Mouse (Mus musculus): Measurements from ENCODE around the gene Aldoc. TPM values are rescaled to one million over a fixed set of nuclear protein-coding genes. Genes with fewer than 3 reads are reported as not detected.
"Not testable (repeated sequence)": the region's sequence is repeated elsewhere in the genome, so short reads cannot be mapped to it uniquely, and the experiment has no call there.

The Aldoc gene
- 22.1 and 22.5 TPM in 2 replicates for polyA plus RNA-seq (2015; fragmentation: Nextera tagmentation; extraction: Ambion mirVana)

- peaks cover 44% of the 10 kb centered on the region for H3K36me3 ChIP-seq
Measured at GRCm38 (mm10) chr11:78322860-78323259, at the start of gene Aldoc. Gene Aldoc (plus strand): TSS chr11:78322968.

GRCm38 (mm10) chr11:78275596-78275995, 47.2 kb upstream of the Aldoc start:
- H3K27ac ChIP-seq (replicated peaks), result no peak overlapping the region
- no peak overlapping the region for H3K4me2 ChIP-seq
- H3K36me3 ChIP-seq, result peaks cover 99% of the 10 kb centered on the region
- 94% methylated on average over 1 of the region's 1 CpGs for WGBS
- no peaks in the 10 kb centered on the region for H3K9me3 ChIP-seq
- H3K4me1 ChIP-seq, result no peaks in the 10 kb centered on the region
- H3K9ac ChIP-seq, result no peak overlapping the region
- no peaks in the 10 kb centered on the region for H3K27me3 ChIP-seq (replicated peaks)
- no peak for ATAC-seq (ENCODE audit: extremely low read depth, insufficient number of reproducible peaks, low FRiP score, low TSS enrichment)
- no peak overlapping the region for H3K4me3 ChIP-seq

More at GRCm38 (mm10) chr11:78322860-78323259, at the start of gene Aldoc:
- H3K4me3 ChIP-seq, result peak within 1 kb of the TSS; percentile 38
- peak; percentile 92 for ATAC-seq (ENCODE audit: extremely low read depth, insufficient number of reproducible peaks, low FRiP score, low TSS enrichment)
- H3K4me1 ChIP-seq, result peaks cover 27% of the 10 kb centered on the region
- H3K27me3 ChIP-seq (replicated peaks), result no peaks in the 10 kb centered on the region
- no peaks in the 10 kb centered on the region for H3K9me3 ChIP-seq
- peak within 1 kb of the TSS; percentile 62 for H3K4me2 ChIP-seq
- WGBS, result 3% methylated on average over 15 of the region's 15 CpGs
- peak within 1 kb of the TSS; percentile 69 for H3K9ac ChIP-seq
- peak within 1 kb of the TSS; percentile 65 for H3K27ac ChIP-seq (replicated peaks)

GRCm38 (mm10) chr11:78276169-78276568, 46.6 kb upstream of the Aldoc start:
- peaks cover 100% of the 10 kb centered on the region for H3K36me3 ChIP-seq
- H3K4me2 ChIP-seq; ATAC-seq (ENCODE audit: extremely low read depth, insufficient number of reproducible peaks, low FRiP score, low TSS enrichment); H3K27ac ChIP-seq (replicated peaks); H3K27me3 ChIP-seq (replicated peaks); H3K4me3 ChIP-seq; H3K4me1 ChIP-seq; H3K9me3 ChIP-seq; H3K9ac ChIP-seq: not testable (repeated sequence)
- 97% methylated on average over 4 of the region's 4 CpGs for WGBS

- no peak overlapping the region for H3K4me2 ChIP-seq
- ATAC-seq (ENCODE audit: extremely low read depth, insufficient number of reproducible peaks, low FRiP score, low TSS enrichment), result no peak
- H3K27me3 ChIP-seq (replicated peaks), result no peaks in the 10 kb centered on the region
- H3K27ac ChIP-seq (replicated peaks), result no peak overlapping the region
- H3K4me3 ChIP-seq, result no peak overlapping the region
- H3K4me1 ChIP-seq, result no peaks in the 10 kb centered on the region
- peaks cover 100% of the 10 kb centered on the region for H3K36me3 ChIP-seq
- WGBS, result 76% methylated on average over 7 of the region's 7 CpGs
- no peak overlapping the region for H3K9ac ChIP-seq
- no peaks in the 10 kb centered on the region for H3K9me3 ChIP-seq
Measured at GRCm38 (mm10) chr11:78278853-78279252, 43.9 kb upstream of the Aldoc start.

- Histone ChIP-seq H3K27me3 (replicated peaks) (no peaks in the 10 kb centered on the region), H3K4me1 (no peaks in the 10 kb centered on the region), H3K4me2 (no peak overlapping the region), H3K27ac (replicated peaks) (no peak overlapping the region), H3K36me3 (peaks cover 100% of the 10 kb centered on the region), H3K9me3 (no peaks in the 10 kb centered on the region), H3K4me3 (no peak overlapping the region), H3K9ac (no peak overlapping the region)
- ATAC-seq (ENCODE audit: extremely low read depth, insufficient number of reproducible peaks, low FRiP score, low TSS enrichment), result no peak
- WGBS, result 89% methylated on average over 4 of the region's 4 CpGs
Measured at GRCm38 (mm10) chr11:78279586-78279985, 43.2 kb upstream of the Aldoc start.

GRCm38 (mm10) chr11:78289146-78289763, 33.5 kb upstream of the Aldoc start:
- 87% methylated on average over 7 of the region's 7 CpGs for WGBS
- H3K9me3 ChIP-seq, result no peaks in the 10 kb centered on the region
- no peaks in the 10 kb centered on the region for H3K27me3 ChIP-seq (replicated peaks)
- no peak overlapping the region for H3K4me2 ChIP-seq
- no peak for ATAC-seq (ENCODE audit: extremely low read depth, insufficient number of reproducible peaks, low FRiP score, low TSS enrichment)
- no peak overlapping the region for H3K4me3 ChIP-seq
- no peaks in the 10 kb centered on the region for H3K4me1 ChIP-seq
- H3K36me3 ChIP-seq, result peaks cover 89% of the 10 kb centered on the region
- no peak overlapping the region for H3K27ac ChIP-seq (replicated peaks)
- H3K9ac ChIP-seq, result no peak overlapping the region

GRCm38 (mm10) chr11:78290654-78291053, 32.1 kb upstream of the Aldoc start, which contains the start of gene BC030499:
Gene BC030499 (plus strand): TSS chr11:78290841.
- WGBS, result 86% methylated on average over 4 of the region's 4 CpGs
- ATAC-seq (ENCODE audit: extremely low read depth, insufficient number of reproducible peaks, low FRiP score, low TSS enrichment), result no peak
- Histone ChIP-seq H3K27ac (replicated peaks) (no peak within 1 kb of the TSS), H3K9ac (no peak within 1 kb of the TSS), H3K36me3 (peaks cover 77% of the 10 kb centered on the region), H3K4me3 (no peak within 1 kb of the TSS), H3K27me3 (replicated peaks) (no peaks in the 10 kb centered on the region), H3K9me3 (no peaks in the 10 kb centered on the region), H3K4me2 (no peak within 1 kb of the TSS), H3K4me1 (no peaks in the 10 kb centered on the region)

GRCm38 (mm10) chr11:78294585-78294984, 28.2 kb upstream of the Aldoc start:
- H3K4me3 ChIP-seq, result no peak overlapping the region
- no peak overlapping the region for H3K27ac ChIP-seq (replicated peaks)
- no peaks in the 10 kb centered on the region for H3K9me3 ChIP-seq
- 89% methylated on average over 6 of the region's 6 CpGs for WGBS
- no peak overlapping the region for H3K4me2 ChIP-seq
- peaks cover 39% of the 10 kb centered on the region for H3K36me3 ChIP-seq
- no peak for ATAC-seq (ENCODE audit: extremely low read depth, insufficient number of reproducible peaks, low FRiP score, low TSS enrichment)
- no peaks in the 10 kb centered on the region for H3K4me1 ChIP-seq
- H3K27me3 ChIP-seq (replicated peaks), result no peaks in the 10 kb centered on the region
- H3K9ac ChIP-seq, result no peak overlapping the region

- 60% methylated on average over 7 of the region's 7 CpGs for WGBS
- H3K4me1 ChIP-seq, result peaks cover 28% of the 10 kb centered on the region
- peak overlapping the region; percentile 80 for H3K27ac ChIP-seq (replicated peaks)
- H3K4me2 ChIP-seq, result peak overlapping the region; percentile 92
- H3K4me3 ChIP-seq, result peak overlapping the region; percentile 86
- no peaks in the 10 kb centered on the region for H3K9me3 ChIP-seq
- ATAC-seq (ENCODE audit: extremely low read depth, insufficient number of reproducible peaks, low FRiP score, low TSS enrichment), result no peak
- H3K27me3 ChIP-seq (replicated peaks), result no peaks in the 10 kb centered on the region
- peaks cover 28% of the 10 kb centered on the region for H3K36me3 ChIP-seq
- peak overlapping the region; percentile 92 for H3K9ac ChIP-seq
Measured at GRCm38 (mm10) chr11:78300917-78301316, 21.9 kb upstream of the Aldoc start.

GRCm38 (mm10) chr11:78301357-78302084, 21.2 kb upstream of the Aldoc start, which contains the start of gene Spag5:
Gene Spag5 (plus strand): TSS chr11:78301529.
- Histone ChIP-seq H3K36me3 (peaks cover 34% of the 10 kb centered on the region), H3K4me1 (peaks cover 33% of the 10 kb centered on the region), H3K4me2 (peak within 1 kb of the TSS; percentile 92), H3K4me3 (peak within 1 kb of the TSS; percentile 86), H3K9me3 (no peaks in the 10 kb centered on the region), H3K27ac (replicated peaks) (peak within 1 kb of the TSS; percentile 80), H3K9ac (peak within 1 kb of the TSS; percentile 92), H3K27me3 (replicated peaks) (no peaks in the 10 kb centered on the region)
- peak; percentile 94 for ATAC-seq (ENCODE audit: extremely low read depth, insufficient number of reproducible peaks, low FRiP score, low TSS enrichment)
- WGBS, result under 1% methylated on average over 49 of the region's 49 CpGs

- Histone ChIP-seq H3K27me3 (replicated peaks) (no peaks in the 10 kb centered on the region), H3K27ac (replicated peaks) (no peak overlapping the region), H3K9me3 (no peaks in the 10 kb centered on the region), H3K36me3 (peaks cover 65% of the 10 kb centered on the region), H3K4me2 (no peak overlapping the region), H3K4me3 (no peak overlapping the region), H3K4me1 (peaks cover 36% of the 10 kb centered on the region), H3K9ac (no peak overlapping the region)
- ATAC-seq (ENCODE audit: extremely low read depth, insufficient number of reproducible peaks, low FRiP score, low TSS enrichment), result no peak
- 81% methylated on average over 4 of the region's 4 CpGs for WGBS
Measured at GRCm38 (mm10) chr11:78305272-78305671, 17.5 kb upstream of the Aldoc start.
